Mouse (Mus musculus) liver, embryonic 15.5 days (tissue): ENCODE data around the gene Cox8b. TPM values are rescaled to one million over a fixed set of nuclear protein-coding genes. Genes with fewer than 3 reads are reported as not detected.

Experiments
- ATAC-seq: fragments of 200-750 bp; cut with Nextera tagmentation; 2 replicates; pipeline ENCODE4 v1.8.0; 2017; ENCODE audit warnings: moderate number of reproducible peaks, mild to moderate bottlenecking, moderate library complexity; ENCODE audit not compliant: insufficient read depth
- H3K27ac ChIP-seq: fragments of 300-500 bp; sonication (generic); replicated peaks from 2 replicates; pipeline ENCODE4 v1.5.1; 2015; ENCODE audit warnings: mild to moderate bottlenecking, inconsistent platforms
- H3K27me3 ChIP-seq: fragments of 300-500 bp; sonication (generic); 2 replicates; pipeline ENCODE4 v1.6.1; 2015; ENCODE audit warnings: mild to moderate bottlenecking, inconsistent platforms
- H3K36me3 ChIP-seq: fragments of 300-500 bp; sonication (generic); replicated peaks from 2 replicates; pipeline ENCODE4 v1.6.1; 2015; ENCODE audit warnings: moderate library complexity, mild to moderate bottlenecking, inconsistent platforms
- H3K4me1 ChIP-seq: fragments of 300-500 bp; sonication (generic); replicated peaks from 2 replicates; pipeline ENCODE4 v1.6.1; 2015; ENCODE audit warnings: inconsistent platforms
- H3K4me2 ChIP-seq: fragments of 300-500 bp; sonication (generic); 2 replicates; pipeline ENCODE4 v1.6.1; 2015; ENCODE audit warnings: moderate library complexity, mild to moderate bottlenecking, inconsistent platforms
- H3K4me3 ChIP-seq: fragments of 300-500 bp; sonication (generic); replicated peaks from 2 replicates; pipeline ENCODE4 v1.5.1; 2015; ENCODE audit warnings: mild to moderate bottlenecking, inconsistent platforms
- H3K9ac ChIP-seq: fragments of 300-500 bp; sonication (generic); 2 replicates; pipeline ENCODE4 v1.6.1; 2015; ENCODE audit warnings: moderate library complexity, mild to moderate bottlenecking, inconsistent platforms
- H3K9me3 ChIP-seq: fragments of 300-500 bp; sonication (generic); replicated peaks from 2 replicates; pipeline ENCODE4 v1.6.1; 2016; ENCODE audit warnings: inconsistent platforms
- WGBS: fragments of 180-500 bp; shearing (Covaris S2); methylation state at CpG from one replicate; pipeline ENCODE4 v1.1.7; 2015; ENCODE audit warnings: mixed read lengths; ENCODE audit not compliant: insufficient replicate concordance; 5-methylcytosine and 5-hydroxymethylcytosine counted together
- polyA plus RNA-seq: library from polyadenylated mRNA; unstranded; fragments of >200 nt; fragmentation: Nextera tagmentation; extraction: Ambion mirVana; gene quantifications from 2 replicates; pipeline ENCODE4 v1.2.1, GENCODE M21; 2015

The Cox8b gene
- polyA plus RNA-seq, 1 experiment from 2014 or later: 3.6 TPM

DNA sequence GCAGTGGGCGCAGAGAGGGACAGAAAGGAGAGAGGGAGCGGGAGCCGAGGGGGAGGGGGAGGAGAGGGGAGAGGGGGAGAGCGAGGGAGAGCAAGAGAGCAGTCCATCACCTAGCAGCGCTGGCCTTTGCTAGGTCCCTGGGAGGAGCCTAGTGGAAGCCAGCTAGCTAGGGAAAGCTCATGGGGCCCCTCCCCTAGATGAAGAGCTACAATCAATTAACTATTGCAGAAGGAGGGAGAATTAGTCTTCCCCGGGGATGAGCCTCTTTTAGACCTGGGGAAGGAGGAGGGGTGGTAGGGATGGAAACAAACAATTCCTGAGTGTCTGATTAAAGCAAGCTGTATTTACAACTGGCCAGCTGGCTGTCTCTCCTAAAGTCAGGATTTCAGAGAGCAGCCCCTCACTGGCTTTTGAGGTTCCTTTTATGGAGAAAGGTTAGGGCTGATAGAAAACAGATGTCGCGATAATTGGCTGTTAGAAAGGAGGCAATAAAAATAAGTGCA, 39.5 kb upstream of the Cox8b start:
- Histone ChIP-seq H3K9ac (no peak overlapping the region), H3K27me3 (peaks cover 22% of the 10 kb centered on the region), H3K9me3 (no peaks in the 10 kb centered on the region), H3K36me3 (no peaks in the 10 kb centered on the region), H3K4me2 (no peak overlapping the region), H3K4me1 (peaks cover 32% of the 10 kb centered on the region), H3K4me3 (no peak overlapping the region), H3K27ac (no peak overlapping the region)
- 54% methylated on average over 8 of the region's 8 CpGs for WGBS
- ATAC-seq: no peak

GRCm38 (mm10) chr7:140938896-140939295, 38.6 kb upstream of the Cox8b start:
- no peak for ATAC-seq
- no peak overlapping the region for H3K9ac ChIP-seq
- H3K27ac ChIP-seq: no peak overlapping the region
- no peak overlapping the region for H3K4me2 ChIP-seq
- WGBS: 43% methylated on average over 2 of the region's 2 CpGs
- no peak overlapping the region for H3K4me3 ChIP-seq
- peaks cover 29% of the 10 kb centered on the region for H3K27me3 ChIP-seq
- no peaks in the 10 kb centered on the region for H3K9me3 ChIP-seq
- H3K36me3 ChIP-seq: no peaks in the 10 kb centered on the region
- H3K4me1 ChIP-seq: peaks cover 32% of the 10 kb centered on the region

GRCm38 (mm10) chr7:140938436-140938835, 38.2 kb upstream of the Cox8b start:
- no peak overlapping the region for H3K27ac ChIP-seq
- peaks cover 28% of the 10 kb centered on the region for H3K4me1 ChIP-seq
- H3K9me3 ChIP-seq: no peaks in the 10 kb centered on the region
- WGBS: 27% methylated on average over 3 of the region's 3 CpGs
- peaks cover 29% of the 10 kb centered on the region for H3K27me3 ChIP-seq
- H3K9ac ChIP-seq: no peak overlapping the region
- no peak for ATAC-seq
- H3K4me2 ChIP-seq: no peak overlapping the region
- no peaks in the 10 kb centered on the region for H3K36me3 ChIP-seq
- no peak overlapping the region for H3K4me3 ChIP-seq

- 75% methylated on average over 6 of the region's 6 CpGs for WGBS
- H3K27me3 ChIP-seq: peaks cover 35% of the 10 kb centered on the region
- peaks cover 10% of the 10 kb centered on the region for H3K4me1 ChIP-seq
- H3K36me3 ChIP-seq: peaks cover 10% of the 10 kb centered on the region
- H3K9me3 ChIP-seq: no peaks in the 10 kb centered on the region
- no peak overlapping the region for H3K9ac ChIP-seq
- ATAC-seq: no peak
- no peak overlapping the region for H3K4me3 ChIP-seq
- H3K27ac ChIP-seq: no peak overlapping the region
- H3K4me2 ChIP-seq: no peak overlapping the region
Measured at GRCm38 (mm10) chr7:140927181-140927580, 26.9 kb upstream of the Cox8b start.

DNA sequence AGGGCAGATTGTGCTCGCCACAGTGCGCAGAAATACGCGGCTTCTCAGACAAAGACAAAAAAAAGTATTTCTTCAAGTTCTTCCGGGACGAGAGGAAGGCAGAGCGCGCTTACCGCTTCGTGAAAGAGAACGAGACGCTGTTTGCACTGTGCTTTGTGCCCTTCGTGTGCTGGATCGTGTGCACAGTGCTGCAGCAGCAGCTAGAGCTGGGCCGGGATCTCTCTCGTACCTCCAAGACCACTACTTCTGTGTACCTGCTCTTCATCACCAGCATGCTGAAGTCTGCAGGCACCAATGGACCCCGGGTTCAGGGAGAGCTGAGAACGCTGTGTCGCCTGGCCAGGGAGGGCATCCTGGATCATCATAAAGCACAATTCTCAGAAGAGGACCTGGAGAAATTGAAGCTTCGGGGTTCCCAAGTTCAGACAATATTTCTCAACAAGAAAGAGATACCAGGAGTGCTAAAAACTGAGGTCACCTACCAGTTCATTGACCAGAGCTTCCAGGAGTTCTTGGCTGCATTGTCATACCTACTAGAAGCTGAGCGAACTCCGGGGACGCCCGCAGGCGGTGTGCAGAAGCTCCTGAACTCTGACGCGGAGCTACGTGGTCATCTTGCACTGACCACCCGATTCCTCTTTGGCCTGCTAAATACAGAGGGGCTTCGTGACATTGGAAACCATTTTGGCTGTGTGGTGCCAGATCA, 23.0 kb upstream of the Cox8b start:
- peaks cover 27% of the 10 kb centered on the region for H3K4me1 ChIP-seq
- 0 out of 2 replicates have a peak overlapping the region, but pooled peaks have one; percentile 26 for H3K4me3 ChIP-seq
- WGBS: 22% methylated on average over 30 of the region's 30 CpGs
- H3K36me3 ChIP-seq: peaks cover 2% of the 10 kb centered on the region
- H3K27ac ChIP-seq: no peak overlapping the region
- no peak for ATAC-seq
- no peak overlapping the region for H3K9ac ChIP-seq
- H3K27me3 ChIP-seq: peaks cover 67% of the 10 kb centered on the region
- H3K9me3 ChIP-seq: no peaks in the 10 kb centered on the region
- peak overlapping the region; percentile 56 for H3K4me2 ChIP-seq

DNA sequence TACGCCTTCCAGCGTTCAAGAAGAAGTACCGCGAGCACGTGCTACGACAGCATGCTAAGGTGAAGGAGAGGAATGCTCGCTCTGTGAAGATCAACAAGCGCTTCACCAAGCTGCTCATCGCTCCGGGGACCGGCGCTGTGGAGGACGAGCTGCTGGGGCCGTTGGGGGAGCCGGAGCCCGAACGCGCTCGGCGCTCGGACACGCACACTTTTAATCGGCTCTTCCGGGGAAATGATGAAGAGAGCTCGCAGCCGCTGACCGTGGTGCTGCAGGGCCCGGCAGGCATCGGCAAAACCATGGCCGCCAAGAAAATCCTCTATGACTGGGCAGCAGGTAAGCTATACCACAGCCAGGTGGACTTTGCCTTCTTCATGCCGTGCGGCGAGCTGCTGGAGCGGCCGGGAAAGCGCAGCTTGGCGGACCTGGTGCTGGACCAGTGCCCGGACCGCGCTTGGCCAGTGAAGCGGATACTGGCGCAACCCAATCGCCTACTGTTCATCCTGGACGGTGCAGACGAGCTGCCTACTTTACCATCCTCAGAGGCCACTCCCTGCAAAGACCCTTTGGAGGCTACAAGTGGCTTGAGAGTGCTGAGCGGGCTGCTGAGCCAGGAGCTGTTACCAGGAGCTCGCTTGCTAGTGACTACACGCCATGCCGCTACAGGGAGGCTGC, 22.3 kb upstream of the Cox8b start:
- Histone ChIP-seq H3K27ac (no peak overlapping the region), H3K4me1 (peaks cover 27% of the 10 kb centered on the region), H3K36me3 (no peaks in the 10 kb centered on the region), H3K4me2 (peak overlapping the region; percentile 56), H3K4me3 (peak overlapping the region; percentile 26), H3K9ac (no peak overlapping the region), H3K9me3 (no peaks in the 10 kb centered on the region), H3K27me3 (peaks cover 67% of the 10 kb centered on the region)
- 2% methylated on average over 49 of the region's 49 CpGs for WGBS
- ATAC-seq: peak; percentile 57

DNA sequence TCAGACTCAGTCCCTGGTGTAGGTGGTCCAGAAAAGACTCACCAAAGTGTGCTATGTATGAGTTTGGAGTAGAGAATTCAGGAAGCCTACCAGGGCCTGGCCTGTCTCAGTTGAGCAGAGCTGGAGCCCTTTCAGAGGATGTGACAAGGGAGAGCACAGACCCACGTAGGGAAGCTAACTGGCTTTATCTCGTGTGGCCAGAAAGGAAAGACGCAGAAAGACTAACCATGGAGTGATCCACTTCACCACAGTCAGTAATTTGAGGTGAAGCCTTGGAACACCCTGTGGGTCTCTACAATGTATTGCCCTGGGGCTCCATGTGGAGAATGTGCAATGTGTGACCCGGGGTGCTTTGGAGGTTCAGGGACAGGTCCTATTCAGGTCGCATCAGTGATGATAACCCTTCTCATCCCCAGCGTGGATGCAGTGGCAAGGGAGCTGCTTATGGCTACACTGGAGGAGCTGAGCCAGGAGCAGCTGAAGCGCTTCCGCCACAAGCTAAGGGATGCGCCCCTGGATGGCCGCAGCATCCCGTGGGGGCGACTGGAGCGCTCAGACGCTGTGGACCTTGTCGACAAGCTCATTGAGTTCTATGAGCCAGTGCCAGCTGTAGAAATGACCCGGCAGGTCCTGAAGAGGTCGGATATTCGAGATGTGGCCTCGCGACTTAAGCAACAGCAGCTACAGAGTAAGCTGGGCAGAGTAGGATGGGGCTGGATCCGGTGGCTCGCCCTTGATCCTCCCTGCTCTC, 21.2 kb upstream of the Cox8b start:
- Histone ChIP-seq H3K4me2 (no peak overlapping the region), H3K4me1 (peaks cover 27% of the 10 kb centered on the region), H3K27ac (no peak overlapping the region), H3K9ac (no peak overlapping the region), H3K4me3 (no peak overlapping the region), H3K36me3 (no peaks in the 10 kb centered on the region), H3K27me3 (peaks cover 67% of the 10 kb centered on the region), H3K9me3 (no peaks in the 10 kb centered on the region)
- ATAC-seq: no peak
- 29% methylated on average over 22 of the region's 22 CpGs for WGBS

DNA sequence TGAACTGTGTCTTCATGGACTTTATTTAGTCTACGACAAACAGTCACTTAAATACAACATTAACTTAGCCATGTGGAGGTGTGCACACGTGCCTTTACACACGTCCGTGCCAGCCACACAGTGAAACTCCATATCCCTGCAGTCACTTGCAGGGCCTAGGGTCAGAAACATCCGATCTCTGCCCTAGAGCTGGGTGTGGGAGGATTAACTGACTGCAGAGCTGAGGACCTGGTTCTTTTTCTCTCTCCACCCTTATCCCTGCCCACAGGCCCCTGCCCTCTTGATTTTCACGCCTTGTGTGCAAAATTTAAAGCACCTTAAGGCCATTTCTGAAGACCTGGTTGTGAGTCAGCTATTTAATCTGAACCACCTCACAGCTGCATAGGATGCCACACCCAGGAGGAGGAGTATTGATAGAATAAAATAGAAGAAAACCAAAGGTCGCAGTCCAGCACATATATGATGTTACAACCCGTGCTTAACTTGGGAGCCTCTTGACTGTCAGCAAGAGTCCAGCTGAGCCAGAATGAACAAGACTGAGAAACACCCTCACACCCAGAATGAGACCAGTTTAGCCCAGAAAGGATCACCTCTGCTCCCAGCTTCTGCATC, 20.3 kb upstream of the Cox8b start, which contains the start of gene Nlrp6:
Nlrp6 (plus strand) TSS at position 485 of the 612 bp plus-strand sequence.
- peaks cover 27% of the 10 kb centered on the region for H3K4me1 ChIP-seq
- H3K27ac ChIP-seq: no peak within 1 kb of the TSS
- no peak for ATAC-seq
- 42% methylated on average over 8 of the region's 8 CpGs for WGBS
- H3K27me3 ChIP-seq: peaks cover 64% of the 10 kb centered on the region
- H3K4me3 ChIP-seq: no peak within 1 kb of the TSS
- H3K36me3 ChIP-seq: no peaks in the 10 kb centered on the region
- no peak within 1 kb of the TSS for H3K4me2 ChIP-seq
- H3K9me3 ChIP-seq: no peaks in the 10 kb centered on the region
- H3K9ac ChIP-seq: no peak within 1 kb of the TSS

DNA sequence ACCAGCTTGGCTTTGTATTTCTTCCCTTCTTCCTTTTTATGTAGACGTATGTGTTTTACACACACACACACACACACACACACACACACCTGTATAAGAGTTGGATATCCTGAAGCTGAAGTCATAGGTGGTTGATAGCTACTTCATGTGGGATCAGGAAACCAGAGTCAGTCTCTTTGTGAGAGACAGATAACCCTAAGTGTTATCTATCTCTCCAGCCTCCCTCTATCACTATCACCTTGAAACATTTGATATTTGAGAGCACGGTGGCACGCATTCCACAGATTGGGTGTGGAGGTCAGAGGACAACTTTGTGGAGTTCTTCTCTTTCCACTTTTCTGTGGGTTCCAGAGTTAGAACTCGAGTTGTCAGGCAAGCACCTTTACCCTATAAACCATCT, 19.7 kb upstream of the Cox8b start:
- Histone ChIP-seq H3K9me3 (no peaks in the 10 kb centered on the region), H3K27me3 (peaks cover 59% of the 10 kb centered on the region), H3K9ac (no peak overlapping the region), H3K4me2 (no peak overlapping the region), H3K27ac (no peak overlapping the region), H3K4me3 (no peak overlapping the region), H3K36me3 (no peaks in the 10 kb centered on the region), H3K4me1 (peaks cover 27% of the 10 kb centered on the region)
- WGBS: 20% methylated on average over 4 of the region's 4 CpGs
- no peak for ATAC-seq

DNA sequence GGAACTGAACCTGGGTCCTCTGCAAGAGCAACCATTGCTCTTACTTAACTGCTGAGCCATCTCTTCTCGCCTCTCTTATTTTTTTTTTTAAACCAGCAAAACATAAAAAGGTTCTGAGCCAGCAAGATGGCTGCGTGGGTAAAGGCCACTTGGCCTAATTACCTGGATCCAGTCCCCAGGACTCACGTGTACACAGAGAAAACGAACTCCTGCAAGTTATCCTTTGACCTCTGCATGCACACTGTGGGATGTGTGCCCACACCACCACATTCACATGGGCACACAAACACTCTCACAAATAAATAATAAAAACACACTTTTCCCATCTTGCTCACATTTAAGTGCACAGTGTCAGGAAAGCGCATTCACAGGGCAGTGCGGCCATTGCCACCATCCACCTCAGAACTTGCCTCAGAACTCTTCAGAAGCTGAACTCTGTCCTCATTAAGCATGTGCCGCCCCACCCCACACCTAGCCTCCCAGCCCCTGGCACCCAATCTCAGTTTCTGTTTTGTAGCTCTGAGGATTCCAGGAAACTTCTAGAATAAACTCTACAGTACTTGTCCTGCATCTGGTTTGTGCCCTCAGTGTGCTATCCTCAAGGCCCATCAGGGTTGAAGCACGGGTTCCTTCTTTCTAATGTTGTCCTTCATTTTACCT, 13.9 kb upstream of the Cox8b start:
- H3K36me3 ChIP-seq: no peaks in the 10 kb centered on the region
- no peak overlapping the region for H3K9ac ChIP-seq
- no peak for ATAC-seq
- H3K4me2 ChIP-seq: no peak overlapping the region
- 62% methylated on average over 8 of the region's 8 CpGs for WGBS
- peaks cover 8% of the 10 kb centered on the region; the same call in 1 of the 2 replicates for H3K4me1 ChIP-seq
- peak overlapping the region; percentile 68; the same call in 1 of the 2 replicates for H3K27ac ChIP-seq
- H3K4me3 ChIP-seq: no peak overlapping the region
- H3K27me3 ChIP-seq: peaks cover 3% of the 10 kb centered on the region
- H3K9me3 ChIP-seq: no peaks in the 10 kb centered on the region
